Mouse (Mus musculus): ENCODE data around the gene Orc3.

GRCm38 (mm10) chr4:34526771-34527170 lies 88.0 kb downstream of the Orc3 start:
- TF ChIP-seq POLR2A (IDR thresholded peaks at IDR 0.05; ENCODE audit: control insufficient read depth in 1 of 2, insufficient read depth in 1 of 2, low read depth in 1 of 2, low read length in 2 of 2, poor library complexity in 1 of 2) (no peak), CTCF (IDR thresholded peaks at IDR 0.05 in 2 of 3, conservative IDR thresholded peaks at IDR 0.05 in 1 of 3; ENCODE audit: control insufficient read depth in 1 of 3, insufficient read depth in 1 of 3, low read depth in 2 of 3, low read length in 3 of 3, poor library complexity in 1 of 3, severe bottlenecking in 1 of 3) (no peak), USF1 (IDR thresholded peaks at IDR 0.05; ENCODE audit: low read depth, low read length) (no peak)
